Mouse (Mus musculus) neural tube, embryonic 14.5 days (tissue): ENCODE results near the gene Vps4a. TPM values are rescaled to one million over a fixed set of nuclear protein-coding genes. Genes with fewer than 3 reads are reported as not detected.

Experiments used
- ATAC-seq: fragments of 200-750 bp; cut with Nextera tagmentation; 2 replicates; pipeline ENCODE4 v1.8.0; 2017; ENCODE audit warnings: low read depth, mild to moderate bottlenecking, moderate TSS enrichment, moderate library complexity
- H3K27ac ChIP-seq: fragments of 300-500 bp; sonication (generic); 2 replicates; pipeline ENCODE4 v1.5.1; 2014; ENCODE audit warnings: low read depth, mild to moderate bottlenecking, control low read depth, low read length, moderate library complexity, mixed read lengths
- H3K27me3 ChIP-seq: fragments of 300-500 bp; sonication (generic); 2 replicates; pipeline ENCODE4 v1.6.1; 2014; ENCODE audit warnings: low read length; ENCODE audit not compliant: control insufficient read depth, insufficient read depth
- H3K36me3 ChIP-seq: fragments of 300-500 bp; sonication (generic); 2 replicates; pipeline ENCODE4 v1.6.1; 2014; ENCODE audit warnings: low read length, mixed read lengths; ENCODE audit not compliant: control insufficient read depth, insufficient read depth
- H3K4me1 ChIP-seq: fragments of 300-500 bp; sonication (generic); 2 replicates; pipeline ENCODE4 v1.6.1; 2014; ENCODE audit warnings: low read length; ENCODE audit not compliant: control insufficient read depth, insufficient read depth
- H3K4me2 ChIP-seq: fragments of 300-500 bp; sonication (generic); 2 replicates; pipeline ENCODE4 v1.6.1; 2014; ENCODE audit warnings: mild to moderate bottlenecking, low read depth, low read length, control low read depth
- H3K4me3 ChIP-seq: fragments of 300-500 bp; sonication (generic); 2 replicates; pipeline ENCODE4 v1.5.1; 2014; ENCODE audit warnings: low read depth, low read length, control low read depth, mixed read lengths
- H3K9ac ChIP-seq: fragments of 300-500 bp; sonication (generic); replicated peaks from 2 replicates; pipeline ENCODE4 v1.6.1; 2014; ENCODE audit warnings: low read depth, mild to moderate bottlenecking, control low read depth, low read length, mixed read lengths
- H3K9me3 ChIP-seq: fragments of 300-500 bp; sonication (generic); 2 replicates; pipeline ENCODE4 v1.6.1; 2016; ENCODE audit warnings: low read length; ENCODE audit not compliant: control insufficient read depth
- WGBS: fragments of 180-500 bp; shearing (Covaris S2); extraction: QIAGEN DNeasy Blood & Tissue Kit; methylation state at CpG from one replicate; pipeline ENCODE4 v1.1.7; 2014; 5-methylcytosine and 5-hydroxymethylcytosine counted together
- polyA plus RNA-seq: library from polyadenylated mRNA; unstranded; fragments of >200 nt; fragmentation: Nextera tagmentation; extraction: Ambion mirVana; gene quantifications from 2 replicates; pipeline ENCODE4 v1.2.1, GENCODE M21; 2014

Vps4a gene
- polyA plus RNA-seq, 1 experiment from 2014 or later, result 155 TPM

- Histone ChIP-seq H3K4me1 (no peaks in the 10 kb centered on the region), H3K4me2 (no peak overlapping the region), H3K36me3 (peaks cover 12% of the 10 kb centered on the region; the same call in 1 of the 2 replicates), H3K27ac (no peak overlapping the region), H3K9ac (no peak overlapping the region), H3K4me3 (no peak overlapping the region), H3K27me3 (no peaks in the 10 kb centered on the region), H3K9me3 (no peaks in the 10 kb centered on the region)
- 98% methylated on average over 5 of the region's 5 CpGs for WGBS
- no peak for ATAC-seq
Observed at GRCm38 (mm10) chr8:107088526-107089063, 57.6 kb downstream of the Vps4a start.

DNA sequence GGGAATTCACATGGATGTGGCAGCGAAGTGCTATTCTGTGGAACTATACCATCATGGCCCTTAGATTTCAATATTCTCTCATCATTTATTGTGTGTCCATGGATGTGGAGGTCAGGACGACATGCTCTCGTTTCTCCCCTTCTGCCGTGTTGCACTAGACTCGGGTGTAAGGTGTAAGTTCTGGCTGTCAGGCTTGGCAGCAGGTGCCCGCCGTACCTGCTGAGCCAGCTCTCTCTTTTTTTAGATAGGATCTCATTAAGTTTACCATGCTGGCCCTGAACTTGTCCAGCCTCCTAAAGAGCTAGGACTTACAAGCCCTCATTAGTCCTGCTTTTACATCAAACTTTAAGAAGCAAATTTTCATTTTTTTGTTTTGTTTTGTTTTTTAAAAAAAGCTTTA is 59.5 kb downstream of the Vps4a start:
- H3K4me2 ChIP-seq, result no peak overlapping the region
- no peak overlapping the region for H3K4me3 ChIP-seq
- H3K27ac ChIP-seq, result no peak overlapping the region
- H3K27me3 ChIP-seq, result no peaks in the 10 kb centered on the region
- no peak for ATAC-seq
- H3K36me3 ChIP-seq, result peaks cover 12% of the 10 kb centered on the region; the same call in 1 of the 2 replicates
- H3K9me3 ChIP-seq, result no peaks in the 10 kb centered on the region
- H3K4me1 ChIP-seq, result peaks cover 11% of the 10 kb centered on the region; the same call in 1 of the 2 replicates
- no peak overlapping the region for H3K9ac ChIP-seq
- 99% methylated on average over 7 of the region's 7 CpGs for WGBS

Other genes starting within 250 kb of the Vps4a start
- gene Has3, start 161.0 kb upstream of the Vps4a start, polyA plus RNA-seq, result 1.4 and 2.0 TPM in 2 replicates
- 42.7 and 45.2 TPM in 2 replicates for gene Utp4, start 137.6 kb upstream of the Vps4a start, polyA plus RNA-seq
- 5.3 and 5.7 TPM in 2 replicates for gene Sntb2, start 95.5 kb upstream of the Vps4a start, polyA plus RNA-seq
- 36.5 and 36.8 TPM in 2 replicates for gene Pdf, start 17.4 kb downstream of the Vps4a start, polyA plus RNA-seq
- gene Cog8, start 25.5 kb downstream of the Vps4a start, polyA plus RNA-seq, result 39.9 and 46.6 TPM in 2 replicates
- 62.5 and 65.5 TPM in 2 replicates for gene Nip7, start 25.7 kb downstream of the Vps4a start, polyA plus RNA-seq
- gene Tmed6, start 34.4 kb downstream of the Vps4a start, polyA plus RNA-seq, result not detected in 2 replicates
- gene Terf2, start 65.3 kb downstream of the Vps4a start, polyA plus RNA-seq, result 19.2 and 20.7 TPM in 2 replicates
- gene Cyb5b, start 119.4 kb downstream of the Vps4a start, polyA plus RNA-seq, result 113 and 123 TPM in 2 replicates